Mouse (Mus musculus): ENCODE results near the gene Bloc1s3.
"Not testable (repeated sequence)": the region's sequence is repeated elsewhere in the genome, so short reads cannot be mapped to it uniquely, and the experiment has no call there.

The Bloc1s3 gene

DNA sequence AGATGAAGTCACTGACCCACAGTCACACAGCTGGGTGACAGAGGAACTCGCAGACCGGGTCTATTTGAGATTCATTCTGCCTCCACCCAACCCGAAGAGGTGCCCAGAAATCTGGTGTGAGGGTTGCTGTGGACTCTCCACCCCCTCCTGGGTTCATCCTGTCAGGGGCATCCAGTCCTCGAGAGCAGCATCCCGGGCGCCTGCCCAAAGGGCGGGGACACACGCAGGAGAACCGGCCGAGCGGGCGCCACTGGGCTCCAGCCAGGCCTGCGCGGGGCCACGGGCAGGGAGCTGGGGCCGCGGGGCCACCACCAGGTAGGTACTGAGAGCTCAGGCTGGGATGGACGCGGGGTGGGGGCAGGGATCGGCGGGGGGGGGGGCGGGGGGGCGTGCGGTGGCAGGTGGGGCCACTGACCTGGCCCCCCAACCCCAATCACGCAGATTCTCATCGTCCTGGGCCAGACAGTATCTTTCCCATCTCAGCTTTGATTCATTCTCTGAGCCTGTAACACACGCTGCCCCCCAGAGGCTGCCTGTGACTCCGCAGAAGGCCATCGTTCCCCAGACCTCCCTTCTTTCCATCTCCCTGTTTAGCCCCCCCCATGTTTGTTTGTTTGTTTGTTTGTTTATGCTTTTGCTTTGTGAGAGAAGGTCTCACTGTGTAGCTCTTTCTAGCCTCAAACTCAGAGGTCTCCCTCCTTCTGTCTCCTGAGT lies 9.6 kb upstream of the Bloc1s3 start, which contains the start of gene Nkpd1:
TSS of gene Nkpd1 (plus strand) at position 187 of the 714 bp plus-strand sequence.
- DNase-seq (ENCODE audit: low spot score): peak; percentile 71

GRCm38 (mm10) chr7:19512353-19512752 lies 4.2 kb upstream of the Bloc1s3 start:
- no peak for DNase-seq (ENCODE audit: low spot score)

DNA sequence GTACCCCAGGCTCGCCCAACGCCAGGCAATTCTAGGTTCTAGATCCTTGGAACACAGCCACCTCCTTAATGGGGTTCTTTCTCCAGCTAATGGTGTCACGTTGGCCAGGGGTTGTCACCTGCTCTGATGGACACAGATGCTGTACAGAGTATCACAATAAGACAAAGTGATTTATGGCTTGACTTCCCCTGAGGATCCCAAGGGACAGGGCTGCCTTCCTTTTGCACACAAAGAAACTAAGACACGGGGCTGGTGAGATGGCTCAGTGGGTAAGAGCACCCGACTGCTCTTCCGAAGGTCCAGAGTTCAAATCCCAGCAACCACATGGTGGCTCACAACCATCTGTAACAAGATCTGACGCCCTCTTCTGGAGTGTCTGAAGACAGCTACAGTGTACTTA lies 3.8 kb upstream of the Bloc1s3 start:
- not testable (repeated sequence) for DNase-seq (ENCODE audit: low spot score)

GRCm38 (mm10) chr7:19509786-19510185 lies 1.6 kb upstream of the Bloc1s3 start:
- DNase-seq (ENCODE audit: low spot score): no peak

DNA sequence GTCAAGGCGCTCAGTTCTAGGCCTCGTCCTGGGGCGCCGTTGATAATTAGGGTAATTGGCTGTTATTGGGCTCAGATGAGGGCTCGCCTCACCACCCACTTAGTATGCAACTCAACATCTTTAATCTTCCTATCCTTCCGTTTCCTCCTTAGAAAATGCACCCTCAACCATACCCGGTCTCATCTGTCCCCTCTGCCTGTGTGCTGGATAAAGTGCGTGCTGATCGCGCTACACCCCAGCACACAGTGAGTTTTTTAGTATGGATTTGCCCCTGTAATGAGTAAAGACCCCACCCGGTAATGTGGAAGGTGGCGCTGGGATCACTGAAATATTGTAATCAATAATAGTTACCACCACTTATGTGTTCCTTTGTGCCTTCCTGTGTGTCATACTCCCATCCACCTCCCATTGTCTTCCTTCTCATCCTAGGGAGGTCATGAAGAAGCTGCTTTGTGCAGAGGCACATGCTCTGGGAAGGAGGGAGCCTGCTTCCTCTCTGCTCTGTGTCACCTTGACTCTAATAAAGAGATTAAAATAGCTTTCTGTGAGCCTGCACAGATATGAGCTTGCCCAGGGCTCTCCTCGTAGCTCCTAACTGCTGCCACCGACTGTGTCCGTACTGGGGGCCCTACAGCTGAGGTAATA lies 879 bp upstream of the Bloc1s3 start:
- no peak for DNase-seq (ENCODE audit: low spot score)

GRCm38 (mm10) chr7:19507612-19507981 lies 570 bp downstream of the Bloc1s3 start:
- no peak for DNase-seq (ENCODE audit: low spot score)

GRCm38 (mm10) chr7:19506969-19507611 lies 1.1 kb downstream of the Bloc1s3 start:
- peak; percentile 26 for DNase-seq (ENCODE audit: low spot score)

DNA sequence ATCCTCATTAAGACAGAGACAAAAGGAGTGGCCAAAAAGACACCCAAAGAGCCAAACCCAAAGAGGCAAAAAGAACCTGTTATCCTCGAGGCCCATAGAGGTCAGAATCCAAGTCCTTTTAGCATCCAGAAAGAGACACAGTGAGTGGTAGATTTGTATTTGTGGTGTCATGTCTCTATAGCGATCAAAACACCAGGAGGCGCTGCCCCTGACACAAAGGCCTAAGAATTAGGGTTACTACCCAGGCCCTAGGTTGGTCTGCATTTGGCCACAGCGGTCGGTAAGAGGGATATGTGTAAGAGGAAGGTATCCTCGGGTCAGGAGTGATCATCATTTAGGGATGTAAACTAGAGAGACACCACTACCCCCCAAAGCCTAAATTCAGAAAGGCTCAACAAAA lies 1.8 kb downstream of the Bloc1s3 start:
- DNase-seq (ENCODE audit: low spot score): no peak

- DNase-seq (ENCODE audit: low spot score): peak; percentile 60
Measured at GRCm38 (mm10) chr7:19503481-19504068, 4.6 kb downstream of the Bloc1s3 start.

GRCm38 (mm10) chr7:19501658-19502057 lies 6.5 kb downstream of the Bloc1s3 start:
- DNase-seq (ENCODE audit: low spot score): no peak

- no peak for DNase-seq (ENCODE audit: low spot score)
Measured at GRCm38 (mm10) chr7:19500420-19501363, 7.5 kb downstream of the Bloc1s3 start.

DNA sequence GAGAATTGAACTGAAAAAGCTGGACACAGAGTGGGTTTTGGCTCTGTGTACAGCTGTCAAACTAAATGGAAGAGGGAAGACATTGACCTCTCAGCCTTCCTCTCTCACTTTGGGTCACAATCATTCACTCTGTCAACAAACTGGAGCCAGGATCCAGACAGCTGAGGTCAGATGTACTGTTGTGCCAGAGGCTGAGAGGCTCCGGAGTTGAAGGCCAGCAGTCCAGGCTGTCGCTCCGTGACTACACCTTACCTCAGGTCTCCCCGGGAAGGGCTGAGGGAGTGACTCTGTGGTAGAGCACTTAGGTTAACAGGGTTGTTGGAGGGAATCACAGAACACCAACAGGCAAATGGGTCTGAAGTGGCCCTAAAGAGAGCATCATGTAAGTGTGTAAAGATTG lies 9.8 kb downstream of the Bloc1s3 start:
- no peak for DNase-seq (ENCODE audit: low spot score)

- DNase-seq (ENCODE audit: low spot score): no peak
Measured at GRCm38 (mm10) chr7:19496214-19496555, 12.0 kb downstream of the Bloc1s3 start.

GRCm38 (mm10) chr7:19495521-19496213 lies 12.5 kb downstream of the Bloc1s3 start:
- DNase-seq (ENCODE audit: low spot score): no peak

DNA sequence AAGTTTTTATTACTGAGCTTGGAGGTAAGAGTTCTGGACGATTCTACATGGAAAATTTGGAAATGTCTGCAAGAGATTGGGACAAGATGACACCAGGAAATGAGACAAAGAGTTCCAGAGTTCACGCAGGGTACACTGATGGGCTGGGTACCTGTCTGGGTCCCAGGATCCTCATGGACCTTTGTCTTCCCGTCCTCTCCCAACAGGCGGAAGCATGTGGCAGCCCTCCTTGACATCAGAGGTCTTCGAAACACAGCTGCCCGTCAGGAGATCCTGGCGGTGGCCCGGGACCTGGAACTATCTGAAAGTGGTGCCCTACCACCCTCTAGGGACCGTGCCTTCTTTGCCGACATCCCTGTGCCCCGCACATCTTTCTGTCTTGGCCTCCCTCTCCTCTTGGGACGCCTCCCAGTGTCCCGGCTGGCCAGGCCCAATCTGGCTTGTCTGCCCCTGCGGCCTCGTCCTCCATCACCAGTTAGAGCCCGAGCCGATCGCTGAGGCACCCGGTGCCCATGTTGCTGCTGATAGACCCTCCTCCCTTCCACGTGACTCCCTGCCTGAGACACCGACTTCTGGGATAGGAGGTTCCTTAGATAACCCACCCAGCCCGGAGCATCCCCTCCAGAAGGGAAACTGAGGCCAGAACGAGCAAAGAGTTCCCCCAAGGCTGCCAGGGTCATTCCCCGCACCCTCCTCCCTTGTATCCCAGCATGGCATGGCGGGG lies 13.3 kb downstream of the Bloc1s3 start:
- no peak for DNase-seq (ENCODE audit: low spot score)

DNA sequence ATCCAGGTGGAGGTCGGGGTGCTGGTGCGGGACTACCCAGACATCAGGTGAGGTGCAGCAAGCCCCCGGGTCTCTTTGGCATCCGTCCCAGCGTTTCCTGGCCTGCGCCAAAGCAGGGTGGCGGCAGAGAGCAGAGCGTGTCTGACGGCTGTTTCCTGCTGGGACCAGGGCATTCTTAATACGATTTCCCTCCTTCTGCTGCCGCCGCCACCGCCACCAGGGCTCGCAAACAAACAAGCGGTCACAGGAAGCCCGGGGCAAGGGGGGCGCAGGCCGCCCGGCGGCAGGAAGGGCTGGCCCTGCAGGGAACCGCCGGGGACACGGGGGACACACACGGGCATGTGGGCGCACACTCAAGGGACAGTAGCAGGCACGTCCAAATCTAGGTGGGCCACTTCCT lies 16.4 kb downstream of the Bloc1s3 start:
- DNase-seq (ENCODE audit: low spot score): no peak

GRCm38 (mm10) chr7:19489525-19489924 lies 18.6 kb downstream of the Bloc1s3 start:
- no peak for DNase-seq (ENCODE audit: low spot score)

DNA sequence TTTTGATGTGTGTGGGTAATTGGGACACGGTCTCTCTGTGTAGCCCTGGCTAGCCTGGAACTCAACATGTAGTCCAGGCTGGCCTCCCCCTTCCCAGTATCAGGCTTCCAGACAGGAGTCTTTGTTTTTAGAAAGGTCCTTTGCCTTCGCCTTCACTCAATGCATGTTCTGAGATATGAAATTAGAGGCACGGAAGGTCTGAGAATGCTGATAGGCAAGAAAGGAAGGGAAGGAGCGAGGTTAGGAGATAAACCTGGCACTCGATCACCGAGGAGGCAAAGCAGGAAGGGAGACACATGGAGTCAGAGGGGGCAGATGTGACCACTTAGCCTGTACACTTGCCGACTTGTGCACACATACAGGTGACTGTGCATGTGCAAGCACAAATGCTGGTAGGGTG lies 21.6 kb downstream of the Bloc1s3 start:
- DNase-seq (ENCODE audit: low spot score): no peak

DNA sequence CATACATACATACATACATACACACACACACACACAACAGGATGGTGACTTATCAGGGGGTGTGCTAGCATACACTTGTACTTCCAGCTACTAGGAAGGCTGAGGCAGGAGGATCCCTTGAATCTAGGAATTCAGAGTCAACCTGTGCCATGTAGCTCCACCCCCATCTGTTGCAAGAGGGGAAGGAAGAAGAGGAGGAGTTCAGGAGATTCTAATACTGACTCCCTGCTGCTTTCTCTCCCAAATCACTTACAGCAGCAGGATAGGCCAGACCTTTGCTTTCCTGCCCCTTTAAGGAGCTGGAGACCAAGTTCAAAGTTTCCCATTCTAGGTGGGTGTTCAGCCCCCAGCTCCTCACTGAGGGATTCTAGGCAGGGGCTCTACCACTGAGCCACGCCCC lies 22.7 kb downstream of the Bloc1s3 start:
- no peak for DNase-seq (ENCODE audit: low spot score)

DNA sequence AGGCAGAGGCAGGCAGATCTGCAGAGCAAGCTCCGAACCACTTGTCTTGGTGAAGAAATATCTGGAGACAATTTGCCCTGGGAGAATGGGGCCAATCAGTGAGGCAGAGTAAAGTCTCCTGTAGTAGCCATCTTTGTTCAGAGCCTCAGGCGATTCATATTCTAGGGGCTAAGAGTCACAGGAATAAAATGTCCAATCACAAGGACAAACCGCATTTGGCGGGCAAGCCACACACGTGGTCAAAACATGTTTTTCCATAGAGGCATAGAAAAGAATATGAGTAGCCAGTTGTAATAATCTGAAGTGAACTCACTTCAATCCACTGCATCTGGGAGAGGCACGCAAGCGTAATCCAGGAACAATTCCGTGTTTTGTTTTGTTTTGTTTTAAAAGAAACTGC lies 24.9 kb downstream of the Bloc1s3 start:
- no peak for DNase-seq (ENCODE audit: low spot score)
